Mouse (Mus musculus): ENCODE measurements around the gene Bbs9. TPM values are rescaled to one million over a fixed set of nuclear protein-coding genes. Genes with fewer than 3 reads are reported as not detected.

Bbs9 gene
- polyA plus RNA-seq, 1 experiment: 17.9 TPM

DNA sequence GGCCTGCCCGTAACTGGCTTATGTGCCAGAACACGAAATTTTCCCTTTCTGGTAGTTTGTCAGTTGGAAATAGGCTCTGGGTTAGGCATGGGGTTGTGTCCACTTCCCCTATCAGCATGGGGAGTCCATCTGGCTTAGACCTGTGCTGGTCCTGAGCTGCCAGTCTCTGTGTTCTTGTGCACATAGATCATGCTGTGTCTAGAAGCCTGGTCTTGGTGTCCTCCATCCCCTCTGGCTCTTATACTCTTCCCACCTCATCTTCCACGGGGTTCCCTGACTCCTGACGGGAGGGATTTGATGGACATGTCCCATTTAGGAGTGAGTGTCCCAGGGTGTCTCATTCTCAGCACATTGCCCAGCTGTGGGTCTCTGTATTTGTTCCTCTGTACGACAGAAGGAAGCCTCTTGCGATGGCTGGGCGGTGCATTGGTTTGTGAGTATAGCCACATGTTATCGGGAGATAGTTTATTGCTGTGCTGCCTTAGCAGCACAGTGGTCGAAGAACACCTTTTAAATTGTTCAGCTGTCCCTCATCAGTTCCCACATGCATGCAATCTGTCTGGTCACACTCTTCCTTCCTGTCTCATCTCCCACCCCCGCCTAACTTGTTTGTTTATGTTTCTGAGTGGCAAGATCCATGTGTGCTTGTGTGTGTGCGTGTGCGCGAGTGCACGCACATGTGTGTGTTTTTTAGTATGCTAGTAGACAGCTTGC is 101.1 kb downstream of the Bbs9 start:
- no peak for TF ChIP-seq EP300 (IDR thresholded peaks at IDR 0.05; ENCODE audit: insufficient read depth, low read depth, low read length)
- TF ChIP-seq CTCF (IDR thresholded peaks at IDR 0.05; ENCODE audit: low read depth, low read length): no peak
- no peak for TF ChIP-seq POLR2A (IDR thresholded peaks at IDR 0.05; ENCODE audit: insufficient read depth, low read length)
- Histone ChIP-seq H3K4me3 (ENCODE audit: low read depth, low read length) (no peak overlapping the region), H3K9ac (ENCODE audit: low read depth, poor library complexity, severe bottlenecking) (no peak overlapping the region), H3K9me3 (replicated peaks; ENCODE audit: control insufficient read depth, insufficient read depth, low read length, poor library complexity, severe bottlenecking) (no peaks in the 10 kb centered on the region), H3K27me3 (ENCODE audit: control insufficient read depth, insufficient read depth, low read length, poor library complexity, severe bottlenecking) (no peaks in the 10 kb centered on the region), H3K27ac (ENCODE audit: insufficient read depth, low read length) (no peak overlapping the region), H3K36me3 (ENCODE audit: control insufficient read depth, insufficient read depth, low read length, poor library complexity, severe bottlenecking) (no peaks in the 10 kb centered on the region), H3K4me1 (ENCODE audit: control insufficient read depth, insufficient read depth, low read length) (no peaks in the 10 kb centered on the region)

DNA sequence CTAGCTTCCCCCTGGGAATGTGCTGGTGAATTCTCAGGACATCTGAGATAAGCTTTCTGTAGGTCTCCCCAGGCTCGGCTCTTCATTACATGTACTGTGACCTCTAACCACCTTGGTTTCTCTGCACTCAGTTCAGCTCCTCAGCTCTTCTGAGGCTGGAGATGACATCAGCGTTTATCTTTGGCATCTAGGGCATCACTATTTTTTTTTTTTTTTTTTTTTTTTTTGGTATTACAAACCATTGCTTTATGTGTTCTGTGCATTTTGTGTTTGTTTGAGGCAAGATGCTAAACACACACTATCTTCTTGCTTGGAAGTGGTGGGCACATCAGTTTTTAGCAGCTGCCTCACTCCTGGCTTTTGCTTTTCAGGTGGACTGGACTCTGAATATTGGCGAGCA is 102.8 kb downstream of the Bbs9 start:
- Histone ChIP-seq H3K27ac (ENCODE audit: insufficient read depth, low read length) (no peak overlapping the region), H3K9ac (ENCODE audit: low read depth, poor library complexity, severe bottlenecking) (no peak overlapping the region), H3K9me3 (replicated peaks; ENCODE audit: control insufficient read depth, insufficient read depth, low read length, poor library complexity, severe bottlenecking) (no peaks in the 10 kb centered on the region), H3K4me3 (ENCODE audit: low read depth, low read length) (no peak overlapping the region), H3K27me3 (ENCODE audit: control insufficient read depth, insufficient read depth, low read length, poor library complexity, severe bottlenecking) (no peaks in the 10 kb centered on the region), H3K4me1 (ENCODE audit: control insufficient read depth, insufficient read depth, low read length) (no peaks in the 10 kb centered on the region), H3K36me3 (ENCODE audit: control insufficient read depth, insufficient read depth, low read length, poor library complexity, severe bottlenecking) (no peaks in the 10 kb centered on the region)
- TF ChIP-seq POLR2A (IDR thresholded peaks at IDR 0.05; ENCODE audit: insufficient read depth, low read length) (no peak), CTCF (IDR thresholded peaks at IDR 0.05; ENCODE audit: low read depth, low read length) (no peak), EP300 (IDR thresholded peaks at IDR 0.05; ENCODE audit: insufficient read depth, low read depth, low read length) (no peak)

DNA sequence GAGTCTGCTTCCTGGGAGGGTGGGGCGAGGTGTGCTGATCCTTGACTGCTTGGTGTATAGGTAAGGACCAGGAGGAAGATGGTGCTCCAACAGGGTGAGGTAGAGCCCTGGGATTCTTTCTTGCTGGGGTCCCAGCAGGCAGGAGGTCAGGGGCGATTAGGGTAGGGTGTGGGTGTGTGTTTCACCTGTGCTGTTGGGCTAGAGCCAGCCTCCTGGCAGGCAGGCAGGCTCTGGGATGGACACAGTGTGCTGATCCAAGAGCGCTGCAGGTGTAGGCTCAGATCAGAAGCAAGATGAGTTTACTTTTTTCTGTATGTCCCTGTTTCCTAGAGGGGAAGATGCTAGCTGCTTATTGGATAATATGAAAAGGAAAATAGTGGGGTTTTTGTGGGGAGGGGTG is 108.7 kb downstream of the Bbs9 start:
- Histone ChIP-seq H3K9me3 (replicated peaks; ENCODE audit: control insufficient read depth, insufficient read depth, low read length, poor library complexity, severe bottlenecking) (no peaks in the 10 kb centered on the region), H3K4me3 (ENCODE audit: low read depth, low read length) (no peak overlapping the region), H3K4me1 (ENCODE audit: control insufficient read depth, insufficient read depth, low read length) (no peaks in the 10 kb centered on the region), H3K36me3 (ENCODE audit: control insufficient read depth, insufficient read depth, low read length, poor library complexity, severe bottlenecking) (no peaks in the 10 kb centered on the region), H3K27ac (ENCODE audit: insufficient read depth, low read length) (no peak overlapping the region), H3K9ac (ENCODE audit: low read depth, poor library complexity, severe bottlenecking) (no peak overlapping the region), H3K27me3 (ENCODE audit: control insufficient read depth, insufficient read depth, low read length, poor library complexity, severe bottlenecking) (no peaks in the 10 kb centered on the region)
- TF ChIP-seq EP300 (IDR thresholded peaks at IDR 0.05; ENCODE audit: insufficient read depth, low read depth, low read length): no peak
- TF ChIP-seq CTCF (IDR thresholded peaks at IDR 0.05; ENCODE audit: low read depth, low read length): no peak
- TF ChIP-seq POLR2A (IDR thresholded peaks at IDR 0.05; ENCODE audit: insufficient read depth, low read length): no peak

DNA sequence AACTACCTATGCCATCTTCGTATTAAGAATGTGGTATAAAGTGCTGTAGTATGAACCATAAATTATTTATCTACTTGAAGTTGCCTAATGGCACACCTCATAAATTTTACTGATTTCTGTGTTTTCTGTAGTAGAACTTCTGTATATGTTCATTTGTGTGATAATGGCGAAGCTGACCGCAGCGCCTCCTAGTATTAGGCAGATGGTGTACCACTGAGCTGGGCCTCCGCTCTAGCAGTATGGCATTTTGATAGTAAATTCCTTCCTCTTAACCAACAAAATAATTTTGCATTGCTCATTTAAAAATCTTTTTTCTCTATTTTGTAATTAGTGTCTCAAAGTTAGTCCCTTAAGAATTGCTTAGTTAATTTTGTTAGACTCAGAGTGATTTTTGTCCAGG is 117.5 kb downstream of the Bbs9 start:
- H3K4me1 ChIP-seq (ENCODE audit: control insufficient read depth, insufficient read depth, low read length): no peaks in the 10 kb centered on the region
- no peak overlapping the region for H3K27ac ChIP-seq (ENCODE audit: insufficient read depth, low read length)
- TF ChIP-seq EP300 (IDR thresholded peaks at IDR 0.05; ENCODE audit: insufficient read depth, low read depth, low read length) (no peak), POLR2A (IDR thresholded peaks at IDR 0.05; ENCODE audit: insufficient read depth, low read length) (no peak), CTCF (IDR thresholded peaks at IDR 0.05; ENCODE audit: low read depth, low read length) (no peak)
- H3K9me3 ChIP-seq (replicated peaks; ENCODE audit: control insufficient read depth, insufficient read depth, low read length, poor library complexity, severe bottlenecking): no peaks in the 10 kb centered on the region
- no peak overlapping the region for H3K4me3 ChIP-seq (ENCODE audit: low read depth, low read length)
- H3K27me3 ChIP-seq (ENCODE audit: control insufficient read depth, insufficient read depth, low read length, poor library complexity, severe bottlenecking): no peaks in the 10 kb centered on the region
- no peak overlapping the region for H3K9ac ChIP-seq (ENCODE audit: low read depth, poor library complexity, severe bottlenecking)
- no peaks in the 10 kb centered on the region for H3K36me3 ChIP-seq (ENCODE audit: control insufficient read depth, insufficient read depth, low read length, poor library complexity, severe bottlenecking)

DNA sequence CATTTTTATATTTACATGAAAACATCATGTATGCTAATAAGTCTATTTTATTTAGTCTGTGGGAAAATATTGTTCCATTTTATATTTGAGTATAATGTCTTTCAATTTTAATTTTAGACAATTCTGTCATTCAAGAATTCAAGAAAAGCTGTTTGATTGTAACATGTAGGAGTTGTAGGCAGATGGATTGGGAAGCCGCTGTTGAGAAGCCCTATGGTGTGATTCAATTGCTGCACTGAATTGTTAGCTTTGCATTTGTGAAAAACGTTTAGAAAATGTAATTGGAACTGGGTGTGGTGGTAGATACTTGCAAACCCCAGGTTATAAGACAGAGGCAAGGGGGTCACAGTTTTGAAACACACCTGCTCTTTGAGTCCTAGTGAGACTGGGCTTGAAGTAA is 121.1 kb downstream of the Bbs9 start:
- H3K4me1 ChIP-seq (ENCODE audit: control insufficient read depth, insufficient read depth, low read length): no peaks in the 10 kb centered on the region
- H3K9me3 ChIP-seq (replicated peaks; ENCODE audit: control insufficient read depth, insufficient read depth, low read length, poor library complexity, severe bottlenecking): no peaks in the 10 kb centered on the region
- H3K9ac ChIP-seq (ENCODE audit: low read depth, poor library complexity, severe bottlenecking): no peak overlapping the region
- no peak for TF ChIP-seq EP300 (IDR thresholded peaks at IDR 0.05; ENCODE audit: insufficient read depth, low read depth, low read length)
- TF ChIP-seq CTCF (IDR thresholded peaks at IDR 0.05; ENCODE audit: low read depth, low read length): no peak
- no peak for TF ChIP-seq POLR2A (IDR thresholded peaks at IDR 0.05; ENCODE audit: insufficient read depth, low read length)
- H3K27me3 ChIP-seq (ENCODE audit: control insufficient read depth, insufficient read depth, low read length, poor library complexity, severe bottlenecking): no peaks in the 10 kb centered on the region
- no peak overlapping the region for H3K4me3 ChIP-seq (ENCODE audit: low read depth, low read length)
- no peaks in the 10 kb centered on the region for H3K36me3 ChIP-seq (ENCODE audit: control insufficient read depth, insufficient read depth, low read length, poor library complexity, severe bottlenecking)
- H3K27ac ChIP-seq (ENCODE audit: insufficient read depth, low read length): no peak overlapping the region

DNA sequence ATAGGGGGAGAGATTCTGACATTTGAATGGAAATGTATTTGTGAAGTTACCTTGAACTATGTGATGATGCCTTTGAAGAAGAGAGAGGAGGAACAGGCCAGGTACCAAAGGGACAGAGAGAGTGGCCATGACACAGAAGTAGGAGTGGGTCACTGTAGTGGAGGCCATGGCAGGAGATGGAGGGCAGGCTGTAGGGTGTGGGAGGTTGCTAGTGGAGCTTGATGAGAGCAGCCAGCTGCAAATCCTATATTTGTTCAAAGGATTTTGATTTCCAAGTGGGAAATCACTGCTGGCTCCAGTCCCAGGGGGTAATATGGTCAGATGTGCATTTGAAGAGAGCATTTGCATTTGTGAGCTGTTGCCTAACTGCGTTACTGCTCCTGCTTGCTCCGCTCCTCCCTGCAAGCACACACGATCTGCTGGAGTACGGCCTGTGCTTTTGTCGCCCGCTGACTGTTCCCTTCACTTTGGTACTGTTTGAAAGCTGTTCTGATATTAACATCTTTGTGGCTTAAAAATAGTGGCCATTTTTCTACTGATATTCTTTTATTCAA is 137.8 kb downstream of the Bbs9 start:
- Histone ChIP-seq H3K27ac (ENCODE audit: insufficient read depth, low read length) (no peak overlapping the region), H3K9me3 (replicated peaks; ENCODE audit: control insufficient read depth, insufficient read depth, low read length, poor library complexity, severe bottlenecking) (no peaks in the 10 kb centered on the region), H3K36me3 (ENCODE audit: control insufficient read depth, insufficient read depth, low read length, poor library complexity, severe bottlenecking) (no peaks in the 10 kb centered on the region), H3K27me3 (ENCODE audit: control insufficient read depth, insufficient read depth, low read length, poor library complexity, severe bottlenecking) (no peaks in the 10 kb centered on the region), H3K4me1 (ENCODE audit: control insufficient read depth, insufficient read depth, low read length) (no peaks in the 10 kb centered on the region), H3K9ac (ENCODE audit: low read depth, poor library complexity, severe bottlenecking) (no peak overlapping the region), H3K4me3 (ENCODE audit: low read depth, low read length) (no peak overlapping the region)
- TF ChIP-seq POLR2A (IDR thresholded peaks at IDR 0.05; ENCODE audit: insufficient read depth, low read length): no peak
- no peak for TF ChIP-seq CTCF (IDR thresholded peaks at IDR 0.05; ENCODE audit: low read depth, low read length)
- no peak for TF ChIP-seq EP300 (IDR thresholded peaks at IDR 0.05; ENCODE audit: insufficient read depth, low read depth, low read length)

Measured in ES-Bruce4 (cell line).